Mouse (Mus musculus) regulatory T cell (primary cell): ENCODE measurements around the gene Ifitm3.
"Not testable (repeated sequence)": the region's sequence is repeated elsewhere in the genome, so short reads cannot be mapped to it uniquely, and the experiment has no call there.

Experiments
- in situ Hi-C: fragments of 300-600 bp; cut with MboI, MseI; formaldehyde crosslinking; loops from one replicate; pipeline ENCODE4 v1.15.1; 2025; ENCODE audit warnings: high pct_unique_total_duplicates

The Ifitm3 gene

GRCm38 (mm10) chr7:141000881-141001708, 9.5 kb downstream of the Ifitm3 start:
- in situ Hi-C loops, result no loop called here

GRCm38 (mm10) chr7:140998853-140999700, 11.5 kb downstream of the Ifitm3 start:
- in situ Hi-C loops, result no loop called here

- in situ Hi-C loops, result no loop called here
Measured at GRCm38 (mm10) chr7:140997817-140998216, 12.8 kb downstream of the Ifitm3 start.

- in situ Hi-C loops, result no loop called here
Measured at GRCm38 (mm10) chr7:140991117-140991689, 19.4 kb downstream of the Ifitm3 start.

- in situ Hi-C loops, result no loop called here
Measured at GRCm38 (mm10) chr7:140990622-140991021, 19.9 kb downstream of the Ifitm3 start.

GRCm38 (mm10) chr7:140990185-140990584, 20.4 kb downstream of the Ifitm3 start:
- in situ Hi-C loops, result no loop called here

- in situ Hi-C loops, result no loop called here
Measured at GRCm38 (mm10) chr7:140989022-140989421, 21.5 kb downstream of the Ifitm3 start.

- in situ Hi-C loops, result no loop called here
Measured at GRCm38 (mm10) chr7:140987182-140988138, 23.1 kb downstream of the Ifitm3 start.

GRCm38 (mm10) chr7:140982971-140983370, 27.6 kb downstream of the Ifitm3 start:
- in situ Hi-C loops, result no loop called here

GRCm38 (mm10) chr7:140981704-140982103, 28.9 kb downstream of the Ifitm3 start:
- in situ Hi-C loops, result no loop called here

- in situ Hi-C loops, result not testable (repeated sequence)
Measured at GRCm38 (mm10) chr7:140976720-140977119, 33.9 kb downstream of the Ifitm3 start.

GRCm38 (mm10) chr7:140975465-140975864, 35.1 kb downstream of the Ifitm3 start:
- in situ Hi-C loops, result no loop called here

- in situ Hi-C loops, result no loop called here
Measured at GRCm38 (mm10) chr7:140974940-140975339, 35.6 kb downstream of the Ifitm3 start.

- in situ Hi-C loops, result no loop called here
Measured at GRCm38 (mm10) chr7:140973396-140974165, 37.0 kb downstream of the Ifitm3 start.

- in situ Hi-C loops, result no loop called here
Measured at GRCm38 (mm10) chr7:140971479-140972171, 38.9 kb downstream of the Ifitm3 start.

- in situ Hi-C loops, result no loop called here
Measured at GRCm38 (mm10) chr7:140970931-140971330, 39.6 kb downstream of the Ifitm3 start.

GRCm38 (mm10) chr7:140968710-140969109, 41.9 kb downstream of the Ifitm3 start:
- in situ Hi-C loops, result not testable (repeated sequence)

GRCm38 (mm10) chr7:140967862-140968591, 42.5 kb downstream of the Ifitm3 start:
- in situ Hi-C loops, result no loop called here

- in situ Hi-C loops, result no loop called here
Measured at GRCm38 (mm10) chr7:140966921-140967320, 43.6 kb downstream of the Ifitm3 start, which contains the start of gene Ifitm1. Gene Ifitm1, plus strand, starts transcription at chr7:140967221.
